Mouse (Mus musculus): ENCODE measurements around the gene Ptgfrn.

The Ptgfrn gene

DNA sequence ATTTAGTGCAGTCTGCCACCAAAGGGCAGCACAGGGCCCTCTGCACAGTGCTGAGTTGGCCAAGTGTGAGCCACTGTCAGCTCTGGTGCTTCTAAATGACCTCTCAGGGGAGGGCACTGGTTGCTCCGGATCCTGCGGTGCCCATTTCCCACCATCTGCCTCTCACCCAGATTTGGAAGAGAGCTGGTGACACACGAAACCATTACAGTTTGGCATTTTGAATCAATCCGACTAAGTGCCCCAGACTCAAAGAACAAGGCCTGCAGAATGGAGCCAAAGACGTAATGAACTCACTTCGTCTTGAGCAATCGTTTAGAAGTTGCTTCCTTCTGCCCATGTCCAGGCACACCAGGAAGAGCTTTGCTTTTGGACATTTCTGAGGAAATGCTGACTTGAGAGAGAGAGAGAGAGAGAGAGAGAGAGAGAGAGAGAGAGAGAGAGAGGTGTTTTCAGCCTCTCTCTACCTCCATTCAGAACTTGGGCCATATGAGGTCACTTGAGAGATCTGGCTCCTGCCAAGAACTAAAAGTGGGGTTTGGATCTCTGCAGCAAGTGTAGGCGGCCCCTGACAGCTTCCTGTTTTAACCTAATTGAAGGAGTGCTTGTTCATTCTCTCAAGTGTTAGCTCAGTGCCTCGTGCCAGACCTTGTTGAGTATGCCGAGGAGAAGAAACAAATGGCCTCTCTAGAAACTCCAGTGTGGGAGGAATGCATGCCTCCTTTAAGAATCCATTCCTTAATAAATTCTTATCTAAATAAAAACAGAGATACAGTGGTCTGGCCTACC is 112.1 kb downstream of the Ptgfrn start:
- peak; percentile 41 for DNase-seq

DNA sequence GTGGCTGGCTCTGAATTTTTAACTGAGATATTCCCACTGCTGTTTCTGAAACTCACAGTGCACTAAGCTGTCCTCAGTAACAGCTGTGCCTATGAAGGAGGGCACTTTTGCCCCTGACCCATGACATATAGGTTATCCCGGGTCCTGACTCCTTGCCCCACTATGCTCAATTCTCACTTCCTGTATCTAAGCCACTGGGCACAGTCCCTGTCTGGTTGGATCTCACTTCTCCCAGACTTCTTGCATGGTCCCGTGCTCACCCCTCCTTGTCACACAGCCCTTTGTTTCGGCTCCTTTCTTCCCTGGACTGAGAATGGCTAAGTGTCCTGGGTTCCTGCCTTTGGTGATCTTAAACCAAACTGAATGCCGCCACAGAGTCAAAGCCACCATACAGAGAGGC is 115.8 kb downstream of the Ptgfrn start:
- DNase-seq, result peak; percentile 22

DNA sequence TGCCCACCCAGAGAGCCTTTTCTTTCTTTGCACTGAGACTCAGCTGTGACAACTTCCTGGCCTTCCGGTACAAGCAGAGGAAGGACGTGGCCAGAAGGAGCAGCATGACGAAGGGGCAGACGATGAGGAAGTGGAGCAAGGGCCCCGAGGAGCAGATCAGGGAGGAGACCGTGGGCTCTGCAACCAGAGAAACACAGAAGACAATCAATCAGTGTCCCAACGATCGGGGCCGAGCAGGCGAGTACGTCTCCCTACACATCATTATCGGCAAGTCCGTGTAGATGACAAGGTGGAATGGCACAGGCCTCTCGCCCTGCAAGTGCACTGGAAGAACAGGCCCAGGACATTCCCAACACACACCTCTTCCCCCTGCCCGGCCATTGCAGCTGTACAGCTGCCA is 116.4 kb downstream of the Ptgfrn start:
- peak; percentile 66 for DNase-seq

DNA sequence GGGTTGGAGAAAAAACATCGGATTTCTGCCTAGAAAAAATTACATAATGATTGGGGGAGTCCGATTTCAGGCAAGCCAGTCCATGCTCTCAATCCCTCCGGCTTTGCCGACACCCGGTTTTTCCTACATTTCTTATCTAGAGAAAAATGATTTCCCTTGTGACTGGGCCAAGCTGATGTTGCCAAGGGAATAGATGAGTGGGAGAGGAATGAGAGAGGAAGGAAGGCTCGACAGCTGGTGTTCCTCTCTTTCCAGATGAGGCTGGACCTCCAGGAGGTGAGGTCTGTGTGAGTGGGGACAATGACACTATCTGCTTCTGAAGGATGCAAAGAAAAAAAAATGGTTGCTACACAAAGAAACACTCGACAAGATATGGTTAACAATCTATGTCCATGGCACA is 116.9 kb downstream of the Ptgfrn start:
- no peak for DNase-seq

Data from thymus, postnatal 25 days (tissue).